Mouse (Mus musculus): Measurements from ENCODE around the gene Zbtb17. TPM values are rescaled to one million over a fixed set of nuclear protein-coding genes. Genes with fewer than 3 reads are reported as not detected.

Zbtb17 gene
- polyA plus RNA-seq, 1 experiment from 2014 or later, result 49.7 TPM

- Histone ChIP-seq H3K4me3 (no peak overlapping the region), H3K36me3 (replicated peaks) (no peaks in the 10 kb centered on the region), H3K4me1 (no peaks in the 10 kb centered on the region), H3K27ac (no peak overlapping the region), H3K9ac (no peak overlapping the region), H3K4me2 (no peak overlapping the region), H3K27me3 (replicated peaks) (no peaks in the 10 kb centered on the region), H3K9me3 (no peaks in the 10 kb centered on the region)
- 68% methylated on average over 27 of the region's 27 CpGs for WGBS
- ATAC-seq (replicated peaks), result no peak
These were observed 24.9 kb upstream of the Zbtb17 start for GRCm38 (mm10) chr4:141419398-141420191.

- Histone ChIP-seq H3K36me3 (replicated peaks) (no peaks in the 10 kb centered on the region), H3K27me3 (replicated peaks) (no peaks in the 10 kb centered on the region), H3K4me3 (no peak within 1 kb of the TSS), H3K4me1 (peaks cover 5% of the 10 kb centered on the region; the same call in 1 of the 2 replicates), H3K4me2 (no peak within 1 kb of the TSS), H3K9ac (no peak within 1 kb of the TSS), H3K27ac (no peak within 1 kb of the TSS), H3K9me3 (no peaks in the 10 kb centered on the region)
- 70% methylated on average over 9 of the region's 9 CpGs for WGBS
- no peak for ATAC-seq (replicated peaks)
These were observed 24.1 kb upstream of the Zbtb17 start, which contains the start of gene Hspb7 for GRCm38 (mm10) chr4:141420192-141420829. Hspb7 (plus strand) TSS chr4:141420779.

DNA sequence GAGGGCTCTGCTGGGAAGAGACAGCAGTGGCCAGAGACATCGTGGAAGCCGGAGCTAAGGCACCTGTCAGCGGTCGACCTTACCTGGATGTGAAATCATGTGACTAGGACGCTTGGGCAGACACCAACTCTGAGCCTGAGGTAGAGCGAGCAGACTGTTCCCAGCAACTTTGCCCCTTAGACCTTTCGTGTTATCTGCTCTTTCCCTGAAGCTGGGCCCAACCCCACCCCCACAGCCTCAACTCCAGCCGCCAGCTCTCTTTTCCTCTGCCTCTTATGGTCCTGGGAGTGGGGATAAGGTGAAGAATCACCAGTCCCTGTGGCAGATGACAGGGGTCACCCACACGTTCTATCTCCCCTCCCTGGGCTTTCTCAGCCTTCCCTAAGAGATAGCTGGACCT is 23.6 kb upstream of the Zbtb17 start:
- ATAC-seq (replicated peaks), result no peak

GRCm38 (mm10) chr4:141421423-141421822 is 23.0 kb upstream of the Zbtb17 start:
- WGBS, result 69% methylated on average over 14 of the region's 14 CpGs
- no peak overlapping the region for H3K4me3 ChIP-seq
- H3K27ac ChIP-seq, result no peak overlapping the region
- H3K9me3 ChIP-seq, result no peaks in the 10 kb centered on the region
- H3K4me1 ChIP-seq, result peaks cover 16% of the 10 kb centered on the region
- H3K4me2 ChIP-seq, result no peak overlapping the region
- no peaks in the 10 kb centered on the region for H3K36me3 ChIP-seq (replicated peaks)
- no peak for ATAC-seq (replicated peaks)
- no peak overlapping the region for H3K9ac ChIP-seq
- no peaks in the 10 kb centered on the region for H3K27me3 ChIP-seq (replicated peaks)

More for the DNA sequence above, 23.6 kb upstream of the Zbtb17 start:
- Histone ChIP-seq H3K4me3 (no peak overlapping the region), H3K4me2 (no peak overlapping the region), H3K4me1 (peaks cover 11% of the 10 kb centered on the region), H3K27ac (no peak overlapping the region), H3K27me3 (replicated peaks) (no peaks in the 10 kb centered on the region), H3K9me3 (no peaks in the 10 kb centered on the region), H3K9ac (no peak overlapping the region), H3K36me3 (replicated peaks) (no peaks in the 10 kb centered on the region)
- 56% methylated on average over 9 of the region's 9 CpGs for WGBS

DNA sequence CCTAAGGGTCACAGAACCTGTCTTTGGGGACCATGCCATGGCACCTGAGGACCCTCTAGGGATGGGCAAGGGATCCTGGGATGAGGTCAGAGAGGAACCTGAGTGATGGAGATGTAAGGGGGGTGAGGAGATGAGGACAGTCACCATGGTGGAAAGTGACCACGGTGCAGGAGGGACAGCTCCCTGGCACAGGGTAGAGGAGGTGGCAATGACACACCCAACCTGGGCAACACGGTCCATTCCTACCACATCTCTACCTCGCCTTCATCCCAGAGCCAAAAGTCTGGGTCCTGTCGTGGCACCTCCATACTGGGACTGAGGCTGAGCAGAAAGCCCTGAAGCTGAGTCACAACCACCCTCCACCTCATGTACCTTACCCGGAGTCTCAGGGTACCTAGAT is 21.6 kb upstream of the Zbtb17 start:
- 77% methylated on average over 5 of the region's 5 CpGs for WGBS

DNA sequence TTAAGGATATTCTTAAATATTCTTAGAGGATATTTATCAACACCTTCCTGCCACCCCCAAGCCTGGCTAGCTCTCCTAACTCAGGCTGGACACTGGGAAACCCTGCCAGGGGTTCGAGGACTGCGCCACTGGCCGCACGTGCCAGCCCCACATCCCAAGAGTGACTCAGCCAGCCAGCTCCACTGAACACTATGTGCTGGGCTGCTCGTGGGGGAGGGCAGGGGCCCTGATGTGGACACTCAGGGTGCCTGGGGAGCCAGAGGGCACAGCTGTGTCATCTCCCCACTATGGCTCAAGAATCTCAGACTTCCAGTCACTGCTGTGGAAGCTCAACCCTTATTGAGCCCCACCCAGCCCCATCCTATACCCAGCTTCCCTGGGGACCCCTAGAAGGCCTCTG is 21.2 kb upstream of the Zbtb17 start:
- Histone ChIP-seq H3K4me3 (no peak overlapping the region), H3K4me1 (peaks cover 16% of the 10 kb centered on the region), H3K9ac (no peak overlapping the region), H3K27me3 (replicated peaks) (no peaks in the 10 kb centered on the region), H3K36me3 (replicated peaks) (no peaks in the 10 kb centered on the region), H3K9me3 (no peaks in the 10 kb centered on the region), H3K4me2 (no peak overlapping the region), H3K27ac (no peak overlapping the region)
- WGBS, result 79% methylated on average over 5 of the region's 5 CpGs
- ATAC-seq (replicated peaks), result no peak

More for the DNA sequence above, 21.6 kb upstream of the Zbtb17 start:
- no peak for ATAC-seq (replicated peaks)
- Histone ChIP-seq H3K4me2 (no peak overlapping the region), H3K27ac (no peak overlapping the region), H3K27me3 (replicated peaks) (no peaks in the 10 kb centered on the region), H3K4me3 (no peak overlapping the region), H3K36me3 (replicated peaks) (no peaks in the 10 kb centered on the region), H3K4me1 (peaks cover 16% of the 10 kb centered on the region), H3K9ac (no peak overlapping the region), H3K9me3 (no peaks in the 10 kb centered on the region)

DNA sequence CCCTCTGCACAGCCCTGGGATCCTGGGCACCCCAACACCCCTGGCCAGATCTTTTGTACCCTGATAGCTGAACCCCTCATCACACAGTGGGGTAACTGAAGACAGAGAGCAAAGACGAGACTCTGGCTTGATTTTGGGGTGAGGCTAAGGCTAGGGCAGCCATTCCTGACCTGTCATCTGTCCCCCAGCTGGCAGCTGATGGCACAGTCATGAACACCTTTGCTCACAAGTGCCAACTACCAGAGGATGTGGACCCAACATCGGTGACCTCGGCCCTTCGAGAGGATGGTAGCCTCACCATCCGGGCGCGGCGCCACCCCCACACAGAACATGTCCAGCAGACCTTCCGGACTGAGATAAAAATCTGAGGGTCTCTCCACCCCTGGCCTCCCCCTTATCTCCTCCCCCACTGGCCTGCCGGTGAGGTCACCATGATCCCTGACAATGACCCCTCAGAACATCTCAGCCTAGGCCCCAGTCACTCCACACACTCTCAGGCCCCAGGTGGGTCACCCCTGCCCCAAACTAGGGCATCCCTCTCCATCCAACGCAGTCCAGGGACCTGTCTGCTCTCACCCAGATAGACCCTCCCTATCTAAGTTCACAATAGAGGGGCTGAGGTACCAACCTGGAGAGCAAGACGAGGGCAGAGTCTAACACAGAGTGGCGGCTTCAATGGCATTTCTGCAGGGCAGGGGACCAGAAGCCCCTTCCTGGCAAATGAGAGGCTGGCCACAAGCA is 20.6 kb upstream of the Zbtb17 start:
- H3K36me3 ChIP-seq (replicated peaks), result no peaks in the 10 kb centered on the region
- no peak overlapping the region for H3K4me3 ChIP-seq
- no peak for ATAC-seq (replicated peaks)
- H3K4me2 ChIP-seq, result no peak overlapping the region
- H3K9me3 ChIP-seq, result no peaks in the 10 kb centered on the region
- H3K27ac ChIP-seq, result no peak overlapping the region
- no peak overlapping the region for H3K9ac ChIP-seq
- WGBS, result 89% methylated on average over 13 of the region's 13 CpGs
- peaks cover 16% of the 10 kb centered on the region for H3K4me1 ChIP-seq
- H3K27me3 ChIP-seq (replicated peaks), result no peaks in the 10 kb centered on the region

GRCm38 (mm10) chr4:141425484-141426479 is 18.7 kb upstream of the Zbtb17 start:
- H3K4me2 ChIP-seq, result peak overlapping the region; percentile 72
- H3K4me1 ChIP-seq, result peaks cover 16% of the 10 kb centered on the region
- H3K36me3 ChIP-seq (replicated peaks), result no peaks in the 10 kb centered on the region
- H3K27ac ChIP-seq, result no peak overlapping the region; the same call in 1 of the 2 replicates
- peak overlapping the region; percentile 39 for H3K4me3 ChIP-seq
- 4% methylated on average over 36 of the region's 36 CpGs for WGBS
- no peaks in the 10 kb centered on the region for H3K27me3 ChIP-seq (replicated peaks)
- ATAC-seq (replicated peaks), result peak; percentile 94
- peak overlapping the region; percentile 47 for H3K9ac ChIP-seq
- H3K9me3 ChIP-seq, result no peaks in the 10 kb centered on the region

DNA sequence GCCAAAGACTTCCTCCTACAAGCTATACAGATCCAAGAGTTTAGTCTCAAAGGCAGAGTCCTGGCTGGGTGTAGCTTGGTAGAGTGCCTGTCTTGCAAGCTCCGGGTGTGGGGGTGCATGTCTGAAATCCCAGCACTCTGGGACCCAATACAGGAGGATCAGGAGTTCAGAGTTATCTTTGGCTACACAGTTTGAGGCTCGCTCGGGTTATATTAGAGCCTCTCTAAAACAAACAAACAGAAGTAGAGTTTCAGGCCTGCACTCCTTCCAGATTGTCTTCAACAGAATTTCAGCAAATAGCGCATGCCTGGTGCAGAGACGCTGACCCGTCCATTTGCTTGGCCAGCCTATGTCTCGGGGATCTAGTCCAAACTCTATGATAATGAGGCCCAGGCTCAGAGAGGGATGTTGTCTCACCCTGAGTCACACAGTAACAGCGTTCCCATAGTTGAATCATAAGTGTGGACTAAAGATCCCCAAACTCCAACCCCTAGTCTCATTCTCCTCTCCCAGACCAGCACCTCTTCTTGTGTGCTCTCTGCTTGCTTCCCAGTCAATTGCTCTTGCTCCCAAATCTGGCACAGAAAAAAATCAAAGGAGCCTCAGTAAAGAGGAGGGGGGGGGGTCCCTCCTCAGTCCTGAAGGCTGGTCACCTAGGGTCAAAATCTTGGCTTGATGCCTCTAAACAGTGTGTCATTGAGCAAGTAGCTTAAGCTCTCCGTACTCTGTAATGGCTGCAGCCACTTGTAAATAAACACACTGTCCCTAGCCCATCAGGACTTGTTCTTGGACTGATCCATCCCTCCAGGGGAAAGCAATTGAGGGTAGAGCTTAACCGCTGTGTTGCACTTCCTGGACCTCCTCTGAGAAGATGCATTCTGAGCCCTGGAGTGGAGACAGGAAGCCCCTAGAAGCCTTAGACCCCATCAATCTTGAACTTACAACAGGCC is 17.4 kb upstream of the Zbtb17 start:
- Histone ChIP-seq H3K4me2 (no peak overlapping the region), H3K4me1 (peaks cover 16% of the 10 kb centered on the region), H3K9ac (no peak overlapping the region), H3K36me3 (replicated peaks) (no peaks in the 10 kb centered on the region), H3K9me3 (no peaks in the 10 kb centered on the region), H3K27ac (no peak overlapping the region), H3K27me3 (replicated peaks) (no peaks in the 10 kb centered on the region), H3K4me3 (no peak overlapping the region)
- no peak for ATAC-seq (replicated peaks)
- WGBS, result 82% methylated on average over 10 of the region's 10 CpGs

GRCm38 (mm10) chr4:141427921-141428320 is 16.5 kb upstream of the Zbtb17 start:
- H3K4me1 ChIP-seq, result peaks cover 16% of the 10 kb centered on the region
- WGBS, result 82% methylated on average over 13 of the region's 13 CpGs

DNA sequence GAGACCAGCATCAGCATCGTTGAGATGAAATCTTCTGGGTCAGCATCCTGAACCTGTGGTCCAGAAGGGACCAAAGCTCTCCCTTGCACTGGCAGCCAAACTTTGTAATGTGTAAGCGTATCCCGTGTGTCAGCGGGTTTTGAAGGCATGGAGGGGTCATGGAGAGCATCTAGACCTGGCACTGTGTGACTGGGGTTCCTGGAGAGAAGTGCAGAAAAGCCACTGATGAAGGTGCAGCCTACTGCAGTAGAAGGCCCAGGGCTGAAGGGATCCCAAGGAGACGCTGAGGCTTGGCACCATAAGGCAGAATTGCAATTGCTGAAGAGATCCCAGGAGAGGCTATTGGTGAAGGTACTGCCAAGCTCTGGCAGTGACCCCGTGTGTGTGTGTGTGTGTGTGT is 15.1 kb upstream of the Zbtb17 start:
- H3K4me2 ChIP-seq, result no peak overlapping the region
- no peaks in the 10 kb centered on the region for H3K27me3 ChIP-seq (replicated peaks)
- H3K27ac ChIP-seq, result no peak overlapping the region
- peaks cover 16% of the 10 kb centered on the region for H3K4me1 ChIP-seq
- 85% methylated on average over 6 of the region's 6 CpGs for WGBS
- no peaks in the 10 kb centered on the region for H3K9me3 ChIP-seq
- ATAC-seq (replicated peaks), result no peak
- H3K9ac ChIP-seq, result no peak overlapping the region
- H3K4me3 ChIP-seq, result no peak overlapping the region
- H3K36me3 ChIP-seq (replicated peaks), result no peaks in the 10 kb centered on the region

More at GRCm38 (mm10) chr4:141427921-141428320, 16.5 kb upstream of the Zbtb17 start:
- ATAC-seq (replicated peaks), result no peak
- no peak overlapping the region for H3K4me2 ChIP-seq
- no peak overlapping the region for H3K4me3 ChIP-seq
- no peaks in the 10 kb centered on the region for H3K36me3 ChIP-seq (replicated peaks)
- no peaks in the 10 kb centered on the region for H3K27me3 ChIP-seq (replicated peaks)
- H3K9ac ChIP-seq, result no peak overlapping the region
- no peak overlapping the region for H3K27ac ChIP-seq
- no peaks in the 10 kb centered on the region for H3K9me3 ChIP-seq

Data from midbrain, embryonic 15.5 days (tissue).